Comparison of ENCODE assay signal across 16 mouse cellular contexts in genomic region chr11:31684913-31685567, GRCm38 (mm10). TPM values are rescaled to one million over a fixed set of nuclear protein-coding genes. Genes with fewer than 3 reads are reported as not detected.
DNase-seq lines count a peak whose midpoint lies in the region; ATAC-seq and TF ChIP-seq lines count a peak whose summit lies in the region.
"Had no signal": no experiment of that assay in that cellular context is flagged by ENCODE, and none has a peak within 500 bp of the region (broad histone marks: within the 10 kb centered on the region; RNA-seq: fewer than 3 reads in every experiment).

No protein-coding gene starts in this region.

- in situ Hi-C loops in Patski (cut with MboI; ENCODE audit: low pct_unique_long_range_greater_than_20kb): no loop called here

- no peak overlapping the region for H3K4me2 ChIP-seq in kidney, embryonic 15.5 days
- H3K4me2 ChIP-seq in liver, embryonic 13.5 days: peak overlapping the region; percentile 50
- H3K4me2 ChIP-seq: heart, embryonic 15.5 days; hindbrain, embryonic 12.5 days; limb, embryonic 12.5 days; neural tube, embryonic 12.5 days had no signal

- TF ChIP-seq EP300 in heart, adult 2 months (IDR thresholded peaks at IDR 0.05; ENCODE audit: insufficient read depth, low read depth, low read length): no peak

- no peak for TF ChIP-seq POLR2A in bone marrow, adult 2 months (IDR thresholded peaks at IDR 0.05; ENCODE audit: borderline replicate concordance, control insufficient read depth, low read depth, low read length)
- no peak for TF ChIP-seq POLR2A in heart, adult 2 months (IDR thresholded peaks at IDR 0.05; ENCODE audit: insufficient read depth, low read depth, low read length)

- H3K79me2 ChIP-seq in heart, adult 2 months (replicated peaks; ENCODE audit: control insufficient read depth, insufficient read depth, low read length): no peaks in the 10 kb centered on the region

- no peaks in the 10 kb centered on the region for H3K27me3 ChIP-seq in Patski
- no peaks in the 10 kb centered on the region for H3K27me3 ChIP-seq in kidney, embryonic 15.5 days
- no peaks in the 10 kb centered on the region for H3K27me3 ChIP-seq in liver, embryonic 13.5 days
- no peaks in the 10 kb centered on the region for H3K27me3 ChIP-seq in heart, adult 2 months (ENCODE audit: control insufficient read depth, insufficient read depth, low read length)
- H3K27me3 ChIP-seq: heart, embryonic 15.5 days; hindbrain, embryonic 12.5 days; limb, embryonic 12.5 days; neural tube, embryonic 12.5 days had no signal

- 87% methylated on average over 9 of the region's 9 CpGs for WGBS in bone marrow, adult 2 months
- WGBS in kidney, embryonic 15.5 days: 61% methylated on average over 9 of the region's 9 CpGs
- 71% methylated on average over 9 of the region's 9 CpGs for WGBS in liver, embryonic 13.5 days (ENCODE audit: insufficient replicate concordance)
- 80% methylated on average over 9 of the region's 9 CpGs for WGBS in heart, adult 2 months

- CTCF ChIA-PET in Patski (lab: Charles Lee): no interaction called here

- DNase-seq in Patski (ENCODE audit: low read depth, low spot score): no peak
- peak; percentile 7 for DNase-seq in liver, embryonic 13.5 days
- no peak for DNase-seq in right cerebral cortex, postnatal 4 days
- no peak for DNase-seq in gastrocnemius, postnatal 14 days
- DNase-seq in heart, adult 2 months: no peak
- DNase-seq: adrenal gland, postnatal 14 days; cerebellum, adult 9-10 months; gastrocnemius, postnatal 25 days; layer of hippocampus, postnatal 36 days had no signal

- no peaks in the 10 kb centered on the region for H3K36me3 ChIP-seq in kidney, embryonic 15.5 days
- H3K36me3 ChIP-seq in liver, embryonic 13.5 days: no peaks in the 10 kb centered on the region
- no peaks in the 10 kb centered on the region for H3K36me3 ChIP-seq in heart, adult 2 months (ENCODE audit: control insufficient read depth, insufficient read depth, low read length)
- H3K36me3 ChIP-seq: heart, embryonic 15.5 days; hindbrain, embryonic 12.5 days; limb, embryonic 12.5 days; neural tube, embryonic 12.5 days had no signal

- H3K4me3 ChIP-seq in bone marrow, adult 2 months (replicated peaks; ENCODE audit: control insufficient read depth, low read depth, low read length): peak overlapping the region; percentile 24
- H3K4me3 ChIP-seq in kidney, embryonic 15.5 days (replicated peaks): no peak overlapping the region
- H3K4me3 ChIP-seq in liver, embryonic 13.5 days (replicated peaks): peak overlapping the region; percentile 35
- H3K4me3 ChIP-seq in heart, adult 2 months: no peak overlapping the region
- H3K4me3 ChIP-seq: heart, embryonic 15.5 days; hindbrain, embryonic 12.5 days; limb, embryonic 12.5 days; neural tube, embryonic 12.5 days had no signal

- ATAC-seq in Patski: peak; percentile 26
- ATAC-seq in kidney, embryonic 15.5 days (replicated peaks; ENCODE audit: low FRiP score): peak; percentile 83
- peak; percentile 47; the same call in 1 of the 2 replicates for ATAC-seq in liver, embryonic 13.5 days (ENCODE audit: low read depth)
- ATAC-seq: midbrain, embryonic 16.5 days had no signal

- peaks cover 2% of the 10 kb centered on the region; the same call in 1 of the 2 replicates for H3K4me1 ChIP-seq in bone marrow, adult 2 months (ENCODE audit: control insufficient read depth, insufficient read depth, low read length)
- peaks cover 21% of the 10 kb centered on the region for H3K4me1 ChIP-seq in kidney, embryonic 15.5 days
- H3K4me1 ChIP-seq in liver, embryonic 13.5 days (replicated peaks): peaks cover 54% of the 10 kb centered on the region
- H3K4me1 ChIP-seq in heart, adult 2 months (ENCODE audit: control insufficient read depth, insufficient read depth, low read length): no peaks in the 10 kb centered on the region
- H3K4me1 ChIP-seq: heart, embryonic 15.5 days; neural tube, embryonic 12.5 days had no signal

- TF ChIP-seq CTCF in Patski (IDR thresholded peaks at IDR 0.05): no peak
- TF ChIP-seq CTCF in bone marrow, adult 2 months (IDR thresholded peaks at IDR 0.05; ENCODE audit: control insufficient read depth, insufficient read depth, low read length): no peak
- TF ChIP-seq CTCF in heart, adult 2 months (IDR thresholded peaks at IDR 0.05): no peak

- no peak overlapping the region for H3K27ac ChIP-seq in bone marrow, adult 2 months (ENCODE audit: control insufficient read depth, insufficient read depth, low read depth, low read length, poor library complexity)
- peak overlapping the region; percentile 63 for H3K27ac ChIP-seq in kidney, embryonic 15.5 days
- H3K27ac ChIP-seq in liver, embryonic 13.5 days: no peak overlapping the region
- H3K27ac ChIP-seq in heart, adult 2 months: no peak overlapping the region
- H3K27ac ChIP-seq: heart, embryonic 15.5 days; hindbrain, embryonic 12.5 days; limb, embryonic 12.5 days; neural tube, embryonic 12.5 days had no signal

- no peak overlapping the region for H3K9ac ChIP-seq in kidney, embryonic 15.5 days
- no peak overlapping the region for H3K9ac ChIP-seq in liver, embryonic 13.5 days
- H3K9ac ChIP-seq in heart, adult 2 months (ENCODE audit: low read depth, low read length): no peak overlapping the region
- H3K9ac ChIP-seq: heart, embryonic 15.5 days; hindbrain, embryonic 12.5 days; limb, embryonic 12.5 days; neural tube, embryonic 12.5 days had no signal

- POLR2A ChIA-PET in Patski (lab: Charles Lee): interaction anchor here (0.6 kb wide), 1 partner anchor 12 kb away, joined by 3 read pairs; no protein-coding TSS in a partner anchor

- intact Hi-C loops in gastrocnemius, postnatal 14 days (cut with DNase I; ENCODE audit: low total_unique reads): no loop called here
- intact Hi-C loops in heart, adult 2 months (cut with DNase I): no loop called here

- no peaks in the 10 kb centered on the region for H3K9me3 ChIP-seq in kidney, embryonic 15.5 days (replicated peaks)
- H3K9me3 ChIP-seq in liver, embryonic 13.5 days (replicated peaks): no peaks in the 10 kb centered on the region
- H3K9me3 ChIP-seq: heart, embryonic 15.5 days; hindbrain, embryonic 12.5 days; limb, embryonic 12.5 days; neural tube, embryonic 12.5 days had no signal

RNA-seq across cellular contexts. Expression of gene Bod1, which starts 13.4 kb away (rescaled TPM):
- 95.1 TPM for polyA plus RNA-seq in Patski (2021)
- polyA plus RNA-seq in bone marrow, adult 2 months (2011; ENCODE audit: insufficient read depth, insufficient read length, low replicate concordance, missing spikeins): 6.3 and 18.0 TPM in 2 replicates
- 84.9 and 86.8 TPM in 2 replicates for polyA plus RNA-seq in kidney, embryonic 15.5 days (2015; fragmentation: Nextera tagmentation; extraction: Ambion mirVana)
- polyA plus RNA-seq in liver, embryonic 13.5 days (2015; fragmentation: Nextera tagmentation; extraction: Ambion mirVana): 14.5 and 15.8 TPM in 2 replicates
- total RNA-seq in gastrocnemius, postnatal 14 days (2021): 100 to 1,000 TPM; 105 to 109 TPM
- 100 to 1,000 TPM; 125 to 140 TPM for total RNA-seq in heart, adult 2 months (2021)
- 105 and 181 TPM in 2 replicates for polyA plus RNA-seq in heart, adult 2 months (2012; rRNA removed)

Comparison
In these comparisons a context has a peak if more than half of its experiments do, and no peak if none do; other contexts are left out.
1. ATAC-seq: peak in every context shown above with its lines; median percentile 83 in kidney, embryonic 15.5 days; 47 in liver, embryonic 13.5 days; 26 in Patski.
2. H3K4me3 ChIP-seq: peak in bone marrow, adult 2 months (single experiment) and liver, embryonic 13.5 days (single experiment); none in kidney, embryonic 15.5 days (single experiment) and heart, adult 2 months (single experiment).